ENCODE assay signal across 28 mouse cellular contexts in the genomic region with DNA sequence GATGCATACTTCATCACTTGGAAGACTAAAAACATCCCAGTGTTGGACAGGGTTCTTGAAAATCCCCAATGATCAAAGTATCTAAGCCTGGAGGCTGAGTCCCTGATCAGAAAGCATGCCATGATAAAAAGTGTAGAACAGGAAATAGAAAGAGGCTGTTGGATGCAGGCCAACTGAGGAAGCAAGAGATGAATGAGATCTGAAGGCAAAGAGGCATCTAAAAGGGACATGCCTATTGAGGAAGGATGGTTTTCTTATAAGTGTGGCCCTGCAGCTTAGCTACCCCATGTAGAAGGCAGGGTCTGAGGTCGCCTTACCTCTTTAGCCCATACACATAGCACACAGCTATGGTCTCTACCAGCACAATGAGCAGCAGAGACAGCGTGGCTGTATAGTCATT. TPM values are rescaled to one million over a fixed set of nuclear protein-coding genes. Genes with fewer than 3 reads are reported as not detected.
A peak's percentile ranks its signal among the peaks of the same experiment; 100 is the strongest.
DNase-seq lines count a peak whose midpoint lies in the region; ATAC-seq and TF ChIP-seq lines count a peak whose summit lies in the region.
"Had no signal": no experiment of that assay in that cellular context is flagged by ENCODE, and none has a peak within 500 bp of the region (broad histone marks: within the 10 kb centered on the region; RNA-seq: fewer than 3 reads in every experiment).

No protein-coding gene starts in this region.

- H3K4me2 ChIP-seq in heart, embryonic 15.5 days, result no peak overlapping the region
- no peak overlapping the region for H3K4me2 ChIP-seq in intestine, postnatal 0 days (replicated peaks; ENCODE audit: low read depth)
- H3K4me2 ChIP-seq in intestine, embryonic 16.5 days (ENCODE audit: low read depth, low read length), result no peak overlapping the region
- H3K4me2 ChIP-seq: embryonic facial prominence, embryonic 13.5 days; forebrain, embryonic 12.5 days; forebrain, embryonic 15.5 days; heart, embryonic 12.5 days; hindbrain, embryonic 12.5 days had no signal

- no peak for DNase-seq in heart, postnatal 10 days
- peak; percentile 8 for DNase-seq in CD4-positive helper T cell, adult 2 months (ENCODE audit: low read depth, low spot score)
- DNase-seq in layer of hippocampus, postnatal 14 days (ENCODE audit: low spot score in 2 of 2), result no peak
- DNase-seq: adrenal gland, adult 8-10 months; adrenal gland, postnatal 25 days; cerebellum, adult 11-12 months; cerebellum, adult 8-10 months; cerebellum, postnatal 36 days; embryo, embryonic 11 days; gastrocnemius, postnatal 25 days; heart, adult 18-20 months had no signal

- H3K4me1 ChIP-seq in heart, embryonic 15.5 days (replicated peaks), result peaks cover 12% of the 10 kb centered on the region; the same call in 1 of the 2 replicates
- no peaks in the 10 kb centered on the region for H3K4me1 ChIP-seq in intestine, postnatal 0 days (replicated peaks; ENCODE audit: control insufficient read depth, insufficient read depth, low read length)
- H3K4me1 ChIP-seq in intestine, embryonic 16.5 days (ENCODE audit: control insufficient read depth, insufficient read depth, low read length), result no peaks in the 10 kb centered on the region
- H3K4me1 ChIP-seq: embryonic facial prominence, embryonic 10.5 days; embryonic facial prominence, embryonic 13.5 days; forebrain, embryonic 12.5 days; forebrain, embryonic 15.5 days; hindbrain, embryonic 12.5 days had no signal

- no peaks in the 10 kb centered on the region for H3K9me3 ChIP-seq in heart, embryonic 15.5 days (replicated peaks)
- no peaks in the 10 kb centered on the region for H3K9me3 ChIP-seq in intestine, postnatal 0 days (ENCODE audit: control insufficient read depth)
- H3K9me3 ChIP-seq in intestine, embryonic 16.5 days (ENCODE audit: control insufficient read depth, low read length), result no peaks in the 10 kb centered on the region
- H3K9me3 ChIP-seq: embryonic facial prominence, embryonic 10.5 days; embryonic facial prominence, embryonic 13.5 days; forebrain, embryonic 12.5 days; forebrain, embryonic 15.5 days; G1E; heart, embryonic 12.5 days; hindbrain, embryonic 12.5 days had no signal

- H3K4me3 ChIP-seq in heart, embryonic 15.5 days, result no peak overlapping the region
- H3K4me3 ChIP-seq in intestine, postnatal 0 days (ENCODE audit: low read depth, low read length), result no peak overlapping the region
- no peak overlapping the region for H3K4me3 ChIP-seq in intestine, embryonic 16.5 days (ENCODE audit: low read length)
- H3K4me3 ChIP-seq: embryonic facial prominence, embryonic 10.5 days; embryonic facial prominence, embryonic 13.5 days; erythroblast, embryonic 14.5 days; forebrain, embryonic 12.5 days; forebrain, embryonic 15.5 days; heart, embryonic 12.5 days; hindbrain, embryonic 12.5 days had no signal

- 0 out of 2 replicates have a peak, but pooled peaks have one; percentile 31 for ATAC-seq in heart, embryonic 15.5 days (replicated peaks; ENCODE audit: insufficient number of reproducible peaks, insufficient read depth, low FRiP score, low read depth)
- ATAC-seq in intestine, postnatal 0 days, result 0 out of 2 replicates have a peak, but pooled peaks have one; percentile 9
- ATAC-seq in intestine, embryonic 16.5 days, result no peak
- ATAC-seq: activated CD4-positive, CD25-positive, alpha-beta regulatory T cell, adult 4 months; forebrain, embryonic 15.5 days; hindbrain, postnatal 0 days; inflammation-experienced regulatory T-cells, adult 6 months had no signal

- peaks cover 10% of the 10 kb centered on the region; the same call in 1 of the 2 replicates for H3K36me3 ChIP-seq in heart, embryonic 15.5 days
- H3K36me3 ChIP-seq in intestine, postnatal 0 days (ENCODE audit: control insufficient read depth, insufficient read depth), result peaks cover 7% of the 10 kb centered on the region
- peaks cover 5% of the 10 kb centered on the region for H3K36me3 ChIP-seq in intestine, embryonic 16.5 days (ENCODE audit: control insufficient read depth, insufficient read depth, low read length)

- TF ChIP-seq CTCF in intestine, postnatal 0 days (IDR thresholded peaks at IDR 0.05; ENCODE audit: low read depth), result no peak

- WGBS in heart, embryonic 15.5 days, result 89% methylated on average over 2 of the region's 2 CpGs
- 89% methylated on average over 2 of the region's 2 CpGs for WGBS in intestine, postnatal 0 days
- 94% methylated on average over 2 of the region's 2 CpGs for WGBS in intestine, embryonic 16.5 days

- H3K27me3 ChIP-seq in heart, embryonic 15.5 days, result no peaks in the 10 kb centered on the region
- no peaks in the 10 kb centered on the region for H3K27me3 ChIP-seq in intestine, postnatal 0 days (replicated peaks; ENCODE audit: control insufficient read depth, insufficient read depth, low read length)
- H3K27me3 ChIP-seq in intestine, embryonic 16.5 days (replicated peaks; ENCODE audit: control insufficient read depth, insufficient read depth, low read length), result no peaks in the 10 kb centered on the region
- H3K27me3 ChIP-seq: CH12.LX; embryonic facial prominence, embryonic 13.5 days; forebrain, embryonic 12.5 days; forebrain, embryonic 15.5 days; heart, embryonic 12.5 days; hindbrain, embryonic 12.5 days had no signal

- intact Hi-C loops in heart, postnatal 10 days (cut with DNase I), result no loop called here

- no peak overlapping the region for H3K27ac ChIP-seq in heart, embryonic 15.5 days
- no peak overlapping the region for H3K27ac ChIP-seq in intestine, postnatal 0 days (ENCODE audit: low read depth, low read length)
- no peak overlapping the region for H3K27ac ChIP-seq in intestine, embryonic 16.5 days (ENCODE audit: low read length)
- H3K27ac ChIP-seq: embryonic facial prominence, embryonic 10.5 days; embryonic facial prominence, embryonic 13.5 days; forebrain, embryonic 12.5 days; forebrain, embryonic 15.5 days; hindbrain, embryonic 12.5 days; hindbrain, postnatal 0 days had no signal

- H3K9ac ChIP-seq in heart, embryonic 15.5 days, result no peak overlapping the region
- no peak overlapping the region for H3K9ac ChIP-seq in intestine, postnatal 0 days (ENCODE audit: low read depth, low read length)
- no peak overlapping the region for H3K9ac ChIP-seq in intestine, embryonic 16.5 days (ENCODE audit: low read depth, low read length)
- H3K9ac ChIP-seq: embryonic facial prominence, embryonic 13.5 days; forebrain, embryonic 12.5 days; forebrain, embryonic 15.5 days; heart, embryonic 12.5 days; hindbrain, embryonic 12.5 days had no signal

RNA-seq across cellular contexts. Expression of gene Slc6a20b, which starts 35.5 kb away (rescaled TPM):
- 0.13 TPM in 2 replicates for polyA plus RNA-seq in heart, embryonic 15.5 days (2015; fragmentation: Nextera tagmentation; extraction: Ambion mirVana)
- total RNA-seq in heart, postnatal 10 days (2021), result not detected
- 0.17 and 0.34 TPM in 2 replicates for polyA plus RNA-seq in intestine, postnatal 0 days (2015; fragmentation: Nextera tagmentation; extraction: Ambion mirVana)
- 0.57 and 0.76 TPM in 2 replicates for polyA plus RNA-seq in intestine, embryonic 16.5 days (2015; fragmentation: Nextera tagmentation; extraction: Ambion mirVana)
- total RNA-seq in layer of hippocampus, postnatal 14 days (2021), result under 1 TPM; 0.55 to 0.69 TPM
- total RNA-seq: adrenal gland, adult 8-10 months; adrenal gland, postnatal 25 days; gastrocnemius, adult 8-10 months; gastrocnemius, postnatal 25 days; heart, adult 18-20 months; heart, postnatal 25 days had no signal
